In genomic region chr2:148045937-148046798, GRCm38 (mm10) we compare ENCODE assay signal across 10 mouse cellular contexts. TPM values are rescaled to one million over a fixed set of nuclear protein-coding genes. Genes with fewer than 3 reads are reported as not detected.
DNase-seq lines count a peak whose midpoint lies in the region; ATAC-seq and TF ChIP-seq lines count a peak whose summit lies in the region.
"Had no signal": no experiment of that assay in that cellular context is flagged by ENCODE, and none has a peak within 500 bp of the region (broad histone marks: within the 10 kb centered on the region; RNA-seq: fewer than 3 reads in every experiment).

No protein-coding gene starts in this region.

- no peak for TF ChIP-seq EP300 in liver, postnatal 0 days (IDR thresholded peaks at IDR 0.05; ENCODE audit: low read depth)

- no peak for TF ChIP-seq POLR2A in kidney, adult 2 months (IDR thresholded peaks at IDR 0.05; ENCODE audit: low read depth, low read length)

- no peak overlapping the region for H3K9ac ChIP-seq in hindbrain, embryonic 11.5 days (ENCODE audit: low read depth, low read length)
- peak overlapping the region; percentile 59 for H3K9ac ChIP-seq in liver, postnatal 0 days (replicated peaks)

- H3K36me3 ChIP-seq in kidney, adult 2 months (ENCODE audit: control insufficient read depth, insufficient read depth, low read length): no peaks in the 10 kb centered on the region
- H3K36me3 ChIP-seq in hindbrain, embryonic 11.5 days (ENCODE audit: control insufficient read depth, insufficient read depth, low read length): no peaks in the 10 kb centered on the region
- H3K36me3 ChIP-seq in liver, postnatal 0 days (replicated peaks; ENCODE audit: insufficient read depth, low read length): no peaks in the 10 kb centered on the region

- H3K4me3 ChIP-seq in kidney, adult 2 months (ENCODE audit: insufficient read depth, low read depth, low read length): peak overlapping the region; percentile 27; the same call in 1 of the 2 replicates
- H3K4me3 ChIP-seq in hindbrain, embryonic 11.5 days (ENCODE audit: low read depth, low read length): 0 out of 2 replicates have a peak overlapping the region, but pooled peaks have one; percentile 18
- peak overlapping the region; percentile 54 for H3K4me3 ChIP-seq in liver, postnatal 0 days (ENCODE audit: low read depth, low read length)

- peaks cover 7% of the 10 kb centered on the region; the same call in 1 of the 2 replicates for H3K4me1 ChIP-seq in kidney, adult 2 months (ENCODE audit: control insufficient read depth, insufficient read depth, low read length)
- no peaks in the 10 kb centered on the region; the same call in 1 of the 2 replicates for H3K4me1 ChIP-seq in hindbrain, embryonic 11.5 days (replicated peaks; ENCODE audit: control insufficient read depth, insufficient read depth, low read length)
- H3K4me1 ChIP-seq in liver, postnatal 0 days (ENCODE audit: insufficient read depth): no peaks in the 10 kb centered on the region

- TF ChIP-seq CTCF in kidney, adult 2 months (conservative IDR thresholded peaks at IDR 0.05; ENCODE audit: insufficient read depth, insufficient read length, low read depth, low read length): no peak
- TF ChIP-seq CTCF in liver, postnatal 0 days (IDR thresholded peaks at IDR 0.05; ENCODE audit: low read depth): no peak

- DNase-seq in kidney, adult 2 months: no peak
- no peak for DNase-seq in kidney, postnatal 36 days
- DNase-seq in hindbrain, embryonic 11.5 days (ENCODE audit: low spot score): peak; percentile 54
- peak; percentile 65 for DNase-seq in liver, postnatal 0 days
- DNase-seq in retina, postnatal 1 day: peak; percentile 50
- no peak for DNase-seq in gastrocnemius, postnatal 10 days
- DNase-seq in cerebellum, postnatal 4 days (ENCODE audit: low spot score in 2 of 2): no peak
- DNase-seq in adrenal gland, adult 8-10 months: no peak

- 1% methylated on average over 52 of the region's 65 CpGs for WGBS in kidney, adult 2 months
- under 1% methylated on average over 48 of the region's 65 CpGs for WGBS in hindbrain, embryonic 11.5 days
- 2% methylated on average over 54 of the region's 65 CpGs for WGBS in liver, postnatal 0 days (ENCODE audit: insufficient replicate concordance)

- ATAC-seq in hindbrain, embryonic 11.5 days (ENCODE audit: low FRiP score): peak; percentile 32; the same call in 1 of the 2 replicates
- peak; percentile 76 for ATAC-seq in liver, postnatal 0 days
- ATAC-seq: Patski had no signal

- H3K9me3 ChIP-seq in hindbrain, embryonic 11.5 days (ENCODE audit: control insufficient read depth, low read length): no peaks in the 10 kb centered on the region
- H3K9me3 ChIP-seq in liver, postnatal 0 days (ENCODE audit: low read length): no peaks in the 10 kb centered on the region

- peaks cover 9% of the 10 kb centered on the region for H3K27me3 ChIP-seq in kidney, adult 2 months (replicated peaks; ENCODE audit: control insufficient read depth, insufficient read depth, low read length)
- peaks cover 97% of the 10 kb centered on the region for H3K27me3 ChIP-seq in hindbrain, embryonic 11.5 days (ENCODE audit: control insufficient read depth, insufficient read depth, low read length)
- H3K27me3 ChIP-seq in liver, postnatal 0 days (ENCODE audit: insufficient read depth, low read length): peaks cover 49% of the 10 kb centered on the region

- H3K4me2 ChIP-seq in hindbrain, embryonic 11.5 days (replicated peaks; ENCODE audit: low read depth, low read length): 0 out of 2 replicates have a peak overlapping the region, but pooled peaks have one; percentile 11
- H3K4me2 ChIP-seq in liver, postnatal 0 days (ENCODE audit: low read depth, low read length): peak overlapping the region; percentile 70

- no peak overlapping the region for H3K27ac ChIP-seq in kidney, adult 2 months (ENCODE audit: insufficient read depth, low read depth, low read length)
- H3K27ac ChIP-seq in hindbrain, embryonic 11.5 days (ENCODE audit: low read depth, low read length): no peak overlapping the region
- peak overlapping the region; percentile 90 for H3K27ac ChIP-seq in liver, postnatal 0 days (ENCODE audit: low read depth)
- H3K27ac ChIP-seq: macrophage had no signal

RNA-seq across cellular contexts. Expression of gene Foxa2, which starts 0.6 kb away (rescaled TPM):
- 0.07 TPM in 1 of 2 replicates, not detected in the other for polyA plus RNA-seq in kidney, adult 2 months (2012; rRNA removed)
- polyA plus RNA-seq in hindbrain, embryonic 11.5 days (2014; fragmentation: Nextera tagmentation; extraction: Ambion mirVana): 3.4 and 4.5 TPM in 2 replicates
- 10.1 and 12.6 TPM in 2 replicates for polyA plus RNA-seq in liver, postnatal 0 days (2015; fragmentation: Nextera tagmentation; extraction: Ambion mirVana)
- total RNA-seq in gastrocnemius, postnatal 10 days (2021): not detected
- total RNA-seq in adrenal gland, adult 8-10 months (2022): not detected
- polyA plus RNA-seq: macrophage had no signal

Comparison
In these comparisons a context has a peak if more than half of its experiments do, and no peak if none do; other contexts are left out.
1. DNase-seq: peak in hindbrain, embryonic 11.5 days (single experiment), liver, postnatal 0 days (single experiment) and retina, postnatal 1 day (single experiment); none in kidney, adult 2 months (single experiment), kidney, postnatal 36 days (0 of 2), gastrocnemius, postnatal 10 days (single experiment), cerebellum, postnatal 4 days (0 of 2) and adrenal gland, adult 8-10 months (single experiment).
2. Peak in every context shown above with its lines, with median percentiles within 50 percentile points of each other: H3K4me3 ChIP-seq.